In genomic region chr17:46764916-46765315, GRCm38 (mm10) we compare ENCODE assay signal across 21 mouse cellular contexts. TPM values are rescaled to one million over a fixed set of nuclear protein-coding genes. Genes with fewer than 3 reads are reported as not detected.
DNase-seq lines count a peak whose midpoint lies in the region; TF ChIP-seq lines count a peak whose summit lies in the region.
"Not testable (repeated sequence)": the region's sequence is repeated elsewhere in the genome, so short reads cannot be mapped to it uniquely, and the experiment has no call there.
"Had no signal": no experiment of that assay in that cellular context is flagged by ENCODE, and none has a peak within 500 bp of the region (broad histone marks: within the 10 kb centered on the region; RNA-seq: fewer than 3 reads in every experiment).

No protein-coding gene starts in this region.

- H3K4me1 ChIP-seq in cortical plate, adult 2 months (ENCODE audit: control insufficient read depth, insufficient read depth, low read length): not testable (repeated sequence)

- not testable (repeated sequence) for TF ChIP-seq POLR2A in cortical plate, adult 2 months (IDR thresholded peaks at IDR 0.05; ENCODE audit: extremely low read depth, insufficient read depth, low read length)

- intact Hi-C loops in left cerebral cortex, adult 2 months (cut with DNase I); left cerebral cortex, postnatal 25 days (cut with DNase I): not testable (repeated sequence)

- not testable (repeated sequence) for H3K4me3 ChIP-seq in cortical plate, adult 2 months (ENCODE audit: insufficient read depth, low read length); layer of hippocampus, adult 2 months; left cerebral cortex, adult 2 months

- not testable (repeated sequence) for TF ChIP-seq CTCF in cortical plate, adult 2 months (IDR thresholded peaks at IDR 0.05; ENCODE audit: extremely low read depth, insufficient read depth, low read length); layer of hippocampus, adult 2 months (conservative IDR thresholded peaks at IDR 0.05); left cerebral cortex, adult 2 months (IDR thresholded peaks at IDR 0.05)

- DNase-seq in frontal cortex, adult 2 months (ENCODE audit: extremely low spot score in 1 of 2, low spot score in 1 of 2): peak; percentile 60 to 70
- DNase-seq in layer of hippocampus, adult 2 months (ENCODE audit: low spot score in 2 of 2): peak in 1 of 2 experiments; percentile 51
- peak in 1 of 2 experiments; percentile 60 for DNase-seq in left cerebral cortex, adult 2 months (ENCODE audit: extremely low spot score in 1 of 2, low spot score in 2 of 2)
- DNase-seq in left cerebral cortex, postnatal 25 days (ENCODE audit: low spot score in 2 of 2): peak; percentile 48 to 89
- peak; percentile 80 for DNase-seq in right cerebral cortex, adult 18-20 months
- peak; percentile 72 to 76 for DNase-seq in right cerebral cortex, postnatal 36 days (ENCODE audit: low spot score in 2 of 2)
- peak; percentile 28 for DNase-seq in thymus, postnatal 4 days

- H3K27ac ChIP-seq in cortical plate, adult 2 months (ENCODE audit: insufficient read depth, low read length): peak overlapping the region; percentile 49; the same call in 1 of the 2 replicates
- H3K27ac ChIP-seq in layer of hippocampus, adult 2 months: peak overlapping the region; percentile 88
- H3K27ac ChIP-seq in left cerebral cortex, adult 2 months: peak overlapping the region; percentile 77

RNA-seq across cellular contexts. Expression of gene Ptcra, which starts 1.4 kb away (rescaled TPM):
- 0.50 and 0.68 TPM in 2 replicates for polyA plus RNA-seq in cortical plate, adult 2 months (2012; rRNA removed)
- 0.36 and 0.88 TPM in 2 replicates for polyA plus RNA-seq in frontal cortex, adult 2 months (2012; rRNA removed)
- total RNA-seq in layer of hippocampus, adult 2 months (2021): not detected
- total RNA-seq in left cerebral cortex, adult 2 months (2021): under 1 TPM in 1 of 2 experiments, not detected in 1; 0.28 TPM
- not detected for total RNA-seq in left cerebral cortex, postnatal 25 days (2021)
- total RNA-seq: adrenal gland, adult 18-20 months; adrenal gland, postnatal 10 days; adrenal gland, postnatal 36 days; common myeloid progenitor, adult 5-6 weeks; gastrocnemius, adult 18-20 months; gastrocnemius, postnatal 36 days; granulocyte monocyte progenitor cell, adult 5-6 weeks; heart, adult 2 months; heart, postnatal 4 days; hindbrain, postnatal 0 days had no signal
- polyA plus RNA-seq: erythroblast, embryonic 14.5 days; forebrain, embryonic 16.5 days had no signal

RNA-seq across cellular contexts. Expression of gene 2310039H08Rik, which starts 7.5 kb away (rescaled TPM):
- polyA plus RNA-seq in cortical plate, adult 2 months (2012; rRNA removed): 18.6 and 20.5 TPM in 2 replicates
- polyA plus RNA-seq in frontal cortex, adult 2 months (2012; rRNA removed): 23.6 and 27.1 TPM in 2 replicates
- total RNA-seq in layer of hippocampus, adult 2 months (2021): 10 to 100 TPM in 1 of 2 experiments, 1 to 10 TPM in 1; 8.7 to 10.7 TPM
- total RNA-seq in left cerebral cortex, adult 2 months (2021): 1 to 10 TPM; 6.3 to 6.5 TPM
- 10 to 100 TPM in 1 of 2 experiments, 1 to 10 TPM in 1; 5.7 to 10.8 TPM for total RNA-seq in left cerebral cortex, postnatal 25 days (2021)

RNA-seq across cellular contexts. Expression of gene Cnpy3, which starts 12.9 kb away (rescaled TPM):
- 93.6 and 95.9 TPM in 2 replicates for polyA plus RNA-seq in cortical plate, adult 2 months (2012; rRNA removed)
- 86.0 and 88.3 TPM in 2 replicates for polyA plus RNA-seq in frontal cortex, adult 2 months (2012; rRNA removed)
- 10 to 100 TPM; 67.9 to 72.4 TPM for total RNA-seq in layer of hippocampus, adult 2 months (2021)
- 10 to 100 TPM; 65.1 to 68.1 TPM for total RNA-seq in left cerebral cortex, adult 2 months (2021)
- 10 to 100 TPM; 65.5 to 66.0 TPM for total RNA-seq in left cerebral cortex, postnatal 25 days (2021)

RNA-seq across cellular contexts. Expression of gene Rpl7l1, which starts 17.6 kb away (rescaled TPM):
- polyA plus RNA-seq in cortical plate, adult 2 months (2012; rRNA removed): 43.6 and 48.0 TPM in 2 replicates
- polyA plus RNA-seq in frontal cortex, adult 2 months (2012; rRNA removed): 37.8 and 46.0 TPM in 2 replicates
- 10 to 100 TPM; 42.8 to 51.2 TPM for total RNA-seq in layer of hippocampus, adult 2 months (2021)
- 10 to 100 TPM; 36.7 to 51.5 TPM for total RNA-seq in left cerebral cortex, adult 2 months (2021)
- total RNA-seq in left cerebral cortex, postnatal 25 days (2021): 10 to 100 TPM; 45.7 to 51.9 TPM

RNA-seq across cellular contexts. Expression of gene Gnmt, which starts 35.9 kb away (rescaled TPM):
- polyA plus RNA-seq in cortical plate, adult 2 months (2012; rRNA removed): 1.3 and 1.8 TPM in 2 replicates
- 1.8 and 2.2 TPM in 2 replicates for polyA plus RNA-seq in frontal cortex, adult 2 months (2012; rRNA removed)
- 1 to 10 TPM in 1 of 2 experiments, under 1 TPM in 1; 0.90 to 1.2 TPM for total RNA-seq in layer of hippocampus, adult 2 months (2021)
- 1 to 10 TPM in 1 of 2 experiments, under 1 TPM in 1; 0.70 to 2.1 TPM for total RNA-seq in left cerebral cortex, adult 2 months (2021)
- total RNA-seq in left cerebral cortex, postnatal 25 days (2021): under 1 TPM; 0.48 to 0.57 TPM
- total RNA-seq: common myeloid progenitor, adult 5-6 weeks; G1E; granulocyte monocyte progenitor cell, adult 5-6 weeks had no signal
